Mouse (Mus musculus) testis, adult 2 months (tissue): ENCODE results near the gene Sv2c. TPM values are rescaled to one million over a fixed set of nuclear protein-coding genes. Genes with fewer than 3 reads are reported as not detected.

Experiments
- H3K27ac ChIP-seq: fragments of 200-500 bp; 2 replicates; pipeline ENCODE4 v1.5.1; 2012; ENCODE audit warnings: low read depth, low read length; ENCODE audit not compliant: control insufficient read depth, insufficient read depth
- H3K27me3 ChIP-seq: fragments of 200-500 bp; 2 replicates; pipeline ENCODE4 v1.6.1; 2012; ENCODE audit warnings: mild to moderate bottlenecking, low read length, moderate library complexity; ENCODE audit not compliant: control insufficient read depth, insufficient read depth
- H3K36me3 ChIP-seq: fragments of 200-500 bp; 2 replicates; pipeline ENCODE4 v1.6.1; 2012; ENCODE audit warnings: mild to moderate bottlenecking, low read length; ENCODE audit not compliant: control insufficient read depth, insufficient read depth
- H3K4me1 ChIP-seq: fragments of 200-500 bp; 2 replicates; pipeline ENCODE4 v1.6.1; 2012; ENCODE audit warnings: low read length; ENCODE audit not compliant: control insufficient read depth, insufficient read depth
- H3K4me3 ChIP-seq: fragments of 200-500 bp; 2 replicates; pipeline ENCODE4 v1.5.1; 2012; ENCODE audit warnings: low read depth, mild to moderate bottlenecking, low read length, moderate library complexity, mixed read lengths; ENCODE audit not compliant: control insufficient read depth
- CTCF ChIP-seq: fragments of 200-500 bp; IDR thresholded peaks from 2 replicates; pipeline ENCODE4 v1.5.1; 2012; ENCODE audit warnings: low read depth, mild to moderate bottlenecking, inconsistent platforms, low read length, moderate library complexity; ENCODE audit not compliant: control insufficient read depth, insufficient read depth, insufficient replicate concordance
- POLR2A ChIP-seq: fragments of 200-500 bp; IDR thresholded peaks from 2 replicates; pipeline ENCODE4 v1.6.1; 2012; ENCODE audit warnings: low read depth, mild to moderate bottlenecking, inconsistent platforms, low read length, moderate library complexity; ENCODE audit not compliant: control insufficient read depth
- polyA plus RNA-seq: library from polyadenylated mRNA; depleted of rRNA; stranded (reverse); fragments of >200 nt; gene quantifications from 2 replicates; pipeline ENCODE4 v1.2.3, GENCODE M21; 2012; rRNA removed

The Sv2c gene
- 4.8 and 9.5 TPM in 2 replicates for polyA plus RNA-seq

DNA sequence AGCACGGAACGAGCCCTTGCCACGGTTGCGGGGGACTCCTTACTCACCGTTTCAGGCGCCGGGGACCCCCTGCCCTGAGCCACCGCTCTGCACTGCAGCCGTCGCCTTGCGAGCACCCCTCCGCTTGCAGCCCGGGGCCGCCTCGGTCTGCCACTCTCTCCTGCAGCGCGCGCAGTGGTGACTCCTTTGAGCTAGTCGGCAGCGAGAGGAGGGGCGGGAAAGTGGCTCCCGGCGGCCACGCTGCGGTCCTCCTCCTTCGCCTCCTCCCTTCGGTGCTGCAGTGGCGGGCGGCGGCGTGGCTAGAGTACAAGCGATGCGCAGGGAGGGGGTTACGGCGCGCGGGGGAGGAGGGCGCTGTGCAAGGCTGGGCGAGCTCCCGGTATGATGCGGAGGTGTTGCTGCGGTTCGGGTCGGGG lies at the start of gene Sv2c:
Sv2c (minus strand) TSS at position 177 of the 416 bp plus-strand sequence.
- Histone ChIP-seq H3K4me3 (peak within 1 kb of the TSS; percentile 43), H3K36me3 (no peaks in the 10 kb centered on the region), H3K4me1 (peaks cover 14% of the 10 kb centered on the region), H3K27ac (no peak within 1 kb of the TSS), H3K27me3 (no peaks in the 10 kb centered on the region)
- TF ChIP-seq CTCF = no peak
- no peak for TF ChIP-seq POLR2A

DNA sequence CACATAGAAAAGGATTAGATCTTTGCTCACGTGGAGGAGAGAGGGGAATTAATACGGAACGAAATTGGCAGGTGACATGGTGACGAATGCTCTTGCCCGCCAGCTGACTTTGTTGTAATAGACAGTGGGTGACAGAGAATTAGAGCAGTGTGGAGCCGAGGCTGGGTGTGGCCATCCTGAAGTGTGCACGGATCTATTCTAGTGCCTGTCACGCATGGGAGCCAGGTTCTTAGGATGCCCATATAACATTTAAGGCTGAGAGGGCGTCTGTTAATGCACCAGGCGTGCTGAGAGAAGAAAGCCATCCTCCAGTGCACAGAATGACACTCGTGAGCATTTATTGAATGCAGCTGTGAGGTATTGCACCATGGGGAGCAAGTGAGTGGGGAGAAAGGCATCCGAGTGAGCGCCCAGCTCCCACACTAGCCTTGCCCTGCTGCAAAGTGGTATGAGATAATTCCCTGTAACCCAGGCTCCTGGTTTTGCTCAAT lies 48.3 kb upstream of the Sv2c start:
- Histone ChIP-seq H3K4me1 (no peaks in the 10 kb centered on the region), H3K27ac (no peak overlapping the region), H3K36me3 (no peaks in the 10 kb centered on the region), H3K27me3 (no peaks in the 10 kb centered on the region), H3K4me3 (no peak overlapping the region)
- TF ChIP-seq POLR2A (no peak), CTCF (no peak)

DNA sequence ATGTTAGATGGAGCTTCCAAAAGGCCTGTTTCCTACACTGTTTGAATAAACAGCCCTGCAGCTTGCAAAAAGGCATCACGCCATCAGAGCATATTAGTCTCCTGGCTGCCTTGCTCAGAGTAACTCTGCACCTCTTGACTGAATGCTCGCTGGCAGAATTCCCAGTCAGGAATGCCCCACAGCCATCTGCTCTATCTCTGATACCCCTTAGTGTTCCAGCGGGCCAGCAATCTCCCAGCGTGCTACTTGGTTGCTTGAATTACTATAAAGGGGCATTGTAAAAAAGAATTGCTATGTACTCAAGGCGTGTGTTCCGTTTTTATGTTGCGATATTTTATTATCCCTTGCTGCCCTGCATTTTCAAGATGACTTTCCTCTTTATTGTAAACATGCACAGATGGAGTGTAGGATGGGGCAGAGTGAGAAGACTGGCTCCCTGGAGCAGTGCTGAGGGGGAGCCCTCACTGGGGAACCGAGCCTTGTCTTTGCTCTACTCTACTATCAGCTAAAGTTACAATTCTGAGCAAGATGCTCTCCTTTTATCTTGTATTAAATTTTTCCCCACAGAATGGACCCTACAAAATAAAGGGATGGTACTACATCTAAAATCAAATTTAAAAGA lies 43.3 kb upstream of the Sv2c start:
- TF ChIP-seq POLR2A (no peak), CTCF (no peak)
- no peaks in the 10 kb centered on the region for H3K4me1 ChIP-seq
- no peaks in the 10 kb centered on the region for H3K36me3 ChIP-seq
- H3K4me3 ChIP-seq = no peak overlapping the region
- H3K27me3 ChIP-seq = no peaks in the 10 kb centered on the region
- H3K27ac ChIP-seq = no peak overlapping the region

DNA sequence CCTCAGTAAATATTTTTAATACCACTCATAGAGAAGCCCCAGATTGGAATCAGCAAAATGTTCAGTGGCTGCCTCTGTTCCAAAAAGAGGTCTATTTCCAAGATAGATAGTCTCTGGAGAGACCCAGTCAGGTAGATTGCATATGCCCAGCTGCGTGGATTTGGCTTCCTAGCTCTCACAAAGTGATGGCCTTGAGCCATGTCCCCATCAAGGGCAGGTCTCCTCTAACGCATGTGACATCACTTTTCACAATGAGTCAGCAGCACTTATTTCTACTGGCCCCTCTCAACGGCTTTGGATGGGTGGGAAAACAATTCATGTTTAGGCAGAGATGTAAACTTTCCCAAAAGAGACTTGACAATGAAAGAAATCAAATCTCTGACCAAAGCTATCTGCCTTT lies 41.3 kb upstream of the Sv2c start:
- no peak for TF ChIP-seq CTCF
- H3K27me3 ChIP-seq = no peaks in the 10 kb centered on the region
- no peaks in the 10 kb centered on the region for H3K36me3 ChIP-seq
- H3K4me1 ChIP-seq = no peaks in the 10 kb centered on the region
- no peak overlapping the region for H3K4me3 ChIP-seq
- no peak overlapping the region for H3K27ac ChIP-seq

DNA sequence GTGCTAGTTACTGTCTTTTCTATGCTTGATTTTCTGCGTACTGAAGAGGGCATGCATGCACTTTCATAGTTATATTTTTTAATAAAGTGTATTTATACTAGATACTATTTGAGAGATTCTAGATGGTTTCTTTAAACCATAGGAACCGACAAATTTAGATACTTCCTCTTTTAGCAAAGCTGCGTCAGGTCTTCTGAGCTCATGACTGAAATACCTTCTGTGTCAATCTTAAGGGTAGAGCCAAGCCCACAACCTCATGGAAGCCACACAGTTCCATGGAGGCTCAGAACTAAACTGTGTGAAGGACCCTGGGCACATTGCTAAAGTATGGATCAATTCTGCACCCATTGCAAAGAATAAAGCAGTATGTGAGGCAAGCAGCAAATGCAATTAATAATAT lies 39.9 kb upstream of the Sv2c start:
- H3K27me3 ChIP-seq = no peaks in the 10 kb centered on the region
- H3K4me3 ChIP-seq = no peak overlapping the region
- no peaks in the 10 kb centered on the region for H3K4me1 ChIP-seq
- no peak for TF ChIP-seq POLR2A
- no peak for TF ChIP-seq CTCF
- no peak overlapping the region for H3K27ac ChIP-seq
- H3K36me3 ChIP-seq = no peaks in the 10 kb centered on the region

DNA sequence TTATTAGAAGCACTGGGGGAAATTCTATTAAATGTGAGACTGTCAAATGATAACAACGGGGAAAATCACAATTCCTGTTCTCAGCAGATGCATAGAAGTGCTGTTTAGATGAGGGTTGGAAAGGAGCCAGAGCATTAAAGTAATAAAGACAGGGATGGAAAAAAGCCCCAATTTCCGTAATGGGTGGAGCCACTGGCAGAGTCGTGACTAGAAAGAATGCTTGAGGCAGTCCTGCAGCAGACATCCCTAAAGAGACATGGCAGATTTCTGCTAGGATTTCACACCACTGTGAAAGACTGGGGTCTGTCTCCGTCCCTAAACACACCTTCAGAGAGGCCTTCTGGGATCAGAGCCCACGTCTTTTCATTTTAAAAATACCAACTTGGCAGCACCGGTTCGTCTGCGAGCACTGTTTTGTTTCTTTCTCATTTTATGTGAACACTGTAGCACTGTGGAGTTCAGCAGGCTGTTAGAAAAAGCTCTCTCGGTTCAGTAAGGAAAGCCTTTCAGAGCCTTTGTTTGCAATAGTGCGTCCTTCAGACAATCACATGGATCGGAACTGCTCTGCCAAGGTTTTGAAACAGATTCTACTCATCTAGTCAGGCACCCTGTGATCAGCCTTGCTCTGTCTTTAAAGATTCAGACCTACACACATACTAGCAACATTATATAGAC lies 36.8 kb upstream of the Sv2c start:
- Histone ChIP-seq H3K4me3 (no peak overlapping the region), H3K27ac (no peak overlapping the region), H3K27me3 (no peaks in the 10 kb centered on the region), H3K36me3 (no peaks in the 10 kb centered on the region), H3K4me1 (no peaks in the 10 kb centered on the region)
- TF ChIP-seq POLR2A (no peak), CTCF (no peak)

DNA sequence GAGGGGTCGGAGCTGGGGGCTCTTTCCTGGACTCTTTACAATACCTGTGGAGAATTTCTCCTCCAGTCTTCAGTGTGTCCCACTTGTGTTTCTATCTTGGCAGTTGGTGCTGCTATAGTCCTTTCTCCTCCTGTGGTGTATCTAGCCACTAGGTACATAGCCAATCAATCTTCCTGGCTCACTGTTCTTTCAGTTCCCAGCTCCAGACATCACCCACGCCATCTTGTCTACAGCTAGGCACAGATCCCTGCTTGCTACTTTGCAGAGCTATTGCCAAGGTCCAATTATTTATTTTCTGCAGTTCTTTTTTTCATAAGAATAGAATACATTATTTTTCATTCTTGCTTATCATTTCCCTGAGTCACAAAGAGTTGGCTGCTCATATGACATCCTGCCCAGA lies 34.2 kb upstream of the Sv2c start:
- no peak overlapping the region for H3K4me3 ChIP-seq
- H3K36me3 ChIP-seq = no peaks in the 10 kb centered on the region
- TF ChIP-seq POLR2A = no peak
- no peak for TF ChIP-seq CTCF
- no peak overlapping the region for H3K27ac ChIP-seq
- H3K27me3 ChIP-seq = no peaks in the 10 kb centered on the region
- H3K4me1 ChIP-seq = no peaks in the 10 kb centered on the region
